Mouse (Mus musculus) adrenal gland, adult 2 months (tissue): ENCODE data around the gene Gpx8. TPM values are rescaled to one million over a fixed set of nuclear protein-coding genes. Genes with fewer than 3 reads are reported as not detected.

Experiments used
- DNase-seq: peaks from one replicate; pipeline ENCODE4 v3.0.0; 2021
- long read RNA-seq: library from polyadenylated mRNA; stranded (forward); transcript quantifications from one replicate; pipeline ENCODE4 v2.0.0, GENCODE M21; 2021
- polyA plus RNA-seq: library from polyadenylated mRNA; depleted of rRNA; stranded (reverse); fragments of >200 nt; gene quantifications from 2 replicates; pipeline ENCODE4 v1.2.3, GENCODE M21; 2012; rRNA removed
- total RNA-seq, 2 experiments: library from RNA; stranded (reverse); gene quantifications; 2 replicates each; pipeline ENCODE4 v1.2.3; 2021

Gene Gpx8
- total RNA-seq, result 100 to 1,000 TPM in 1 of 2 experiments, 10 to 100 TPM in 1; 89.7 to 157 TPM
- polyA plus RNA-seq, result 2.0 and 2.2 TPM in 2 replicates
- long read RNA-seq, transcript Gpx8-201 (3 exons, 1,042 nt), result major isoform, 78 of 92 reads
- long read RNA-seq, transcript Gpx8-202 (2 exons, 769 nt), result minor isoform, 11 of 92 reads
- long read RNA-seq, partial matches to known transcripts, result 2 of 92 reads
- long read RNA-seq, other reads (novel, unspliced or antisense), result 1 of 92 reads

DNA sequence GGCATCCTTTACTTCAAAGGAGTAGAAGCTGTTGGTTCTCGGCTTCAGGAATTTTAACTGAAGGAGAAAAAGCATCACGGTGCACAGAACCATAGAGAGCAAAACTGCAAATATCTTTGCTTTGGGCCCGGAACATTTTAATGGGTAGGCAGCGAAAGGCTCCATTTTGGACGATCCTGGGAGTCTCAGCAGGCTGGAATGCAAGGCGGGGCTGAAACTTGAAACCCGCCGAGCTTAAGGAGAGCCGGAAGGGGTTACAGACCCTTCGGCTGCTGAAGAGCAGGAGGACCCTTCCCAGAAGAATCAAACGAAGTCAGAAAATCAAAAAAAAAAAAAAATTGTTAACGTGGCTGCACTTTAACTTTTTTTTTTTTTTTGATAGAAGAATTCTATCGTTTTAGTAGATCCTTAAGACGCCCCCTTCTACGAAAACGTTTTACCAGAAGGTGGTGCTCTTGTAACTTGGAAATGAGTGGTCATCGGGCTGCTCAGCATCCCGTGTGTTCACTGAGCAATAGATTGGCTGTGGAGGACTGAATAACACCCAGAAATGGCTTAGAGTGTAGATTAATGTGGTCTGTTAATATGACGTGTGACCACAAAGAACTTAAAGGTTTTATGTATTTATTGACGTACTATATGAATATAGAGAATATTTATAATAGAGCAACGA is at the start of gene Gpx8:
Gpx8 (minus strand) TSS at position 200 of the 673 bp plus-strand sequence.
- peak; percentile 73 for DNase-seq

DNA sequence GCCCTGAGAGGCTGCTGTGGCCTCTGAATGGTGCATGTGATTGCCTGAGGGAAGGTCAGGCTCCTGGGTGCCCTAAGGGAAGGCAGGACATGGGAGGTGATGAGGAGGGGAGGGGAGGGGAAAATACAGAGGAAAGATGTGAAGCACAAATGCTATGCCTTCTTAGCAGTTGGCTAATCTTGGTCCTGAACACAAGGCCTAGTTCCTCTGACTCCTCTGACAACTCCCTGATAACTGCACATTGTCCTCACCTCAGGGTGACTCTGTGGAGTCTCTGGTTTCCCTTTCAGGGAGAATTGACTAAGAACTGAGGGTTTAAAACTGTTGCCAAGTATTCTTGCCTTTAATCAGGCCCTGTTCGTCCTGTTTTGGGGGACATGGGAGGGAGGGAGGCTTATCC is 48.4 kb upstream of the Gpx8 start:
- no peak for DNase-seq

DNA sequence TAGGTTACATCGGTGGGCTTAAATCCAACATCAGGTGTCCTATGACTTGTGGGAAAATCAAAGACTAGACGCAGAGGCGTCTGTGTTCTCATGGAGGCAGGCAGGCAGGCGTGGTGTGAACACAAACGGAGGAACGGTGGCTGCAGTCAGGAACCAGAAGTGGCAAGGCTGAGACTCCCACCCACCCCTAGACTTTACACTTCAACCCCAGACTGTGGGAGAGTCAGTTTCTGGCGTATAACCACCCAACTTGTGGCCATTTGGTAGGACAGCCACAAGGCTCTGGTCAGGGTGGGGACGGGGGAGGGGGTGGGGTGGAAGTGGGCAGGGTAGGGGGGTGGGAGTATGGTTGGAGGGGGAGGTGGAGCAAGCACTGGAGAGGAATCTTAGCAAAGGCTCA is 44.3 kb upstream of the Gpx8 start:
- DNase-seq, result no peak

DNA sequence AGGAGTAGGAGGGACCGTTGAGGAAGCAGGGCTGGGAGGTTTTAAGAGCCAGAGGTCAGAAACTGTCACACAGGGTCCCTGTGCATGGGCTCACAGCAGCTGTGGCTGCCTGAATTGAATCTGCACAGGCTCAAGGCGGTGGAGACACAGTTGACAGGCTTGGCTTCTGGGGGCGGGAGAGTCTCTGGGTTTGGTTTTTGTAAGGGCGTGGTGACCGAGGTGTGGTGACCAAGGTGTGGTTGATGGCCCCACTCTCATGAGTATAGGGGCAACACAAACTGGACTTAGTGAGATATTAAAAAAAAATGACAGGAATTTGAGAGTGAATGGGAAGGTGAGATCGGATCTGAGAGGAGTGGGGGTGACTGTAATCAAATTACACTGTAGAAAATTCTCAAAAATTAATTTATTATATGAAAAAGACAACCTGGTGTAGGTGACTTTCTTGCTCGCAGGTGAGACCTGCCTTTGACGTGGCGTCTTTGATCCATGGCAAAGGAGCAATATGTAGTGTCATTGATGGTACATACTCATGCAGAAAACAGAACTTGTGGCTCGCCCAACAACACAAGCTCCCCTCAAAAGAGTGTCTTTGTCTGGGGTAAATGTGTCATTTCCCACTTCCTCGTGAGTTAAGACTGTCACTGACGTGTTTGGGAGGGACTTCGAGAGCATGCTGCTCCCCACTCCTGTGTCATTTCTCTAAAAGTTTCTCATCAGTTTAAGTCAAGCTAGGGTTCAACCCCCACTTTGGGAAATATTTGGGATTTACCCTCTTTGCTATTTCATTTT is 41.2 kb upstream of the Gpx8 start:
- DNase-seq, result no peak

DNA sequence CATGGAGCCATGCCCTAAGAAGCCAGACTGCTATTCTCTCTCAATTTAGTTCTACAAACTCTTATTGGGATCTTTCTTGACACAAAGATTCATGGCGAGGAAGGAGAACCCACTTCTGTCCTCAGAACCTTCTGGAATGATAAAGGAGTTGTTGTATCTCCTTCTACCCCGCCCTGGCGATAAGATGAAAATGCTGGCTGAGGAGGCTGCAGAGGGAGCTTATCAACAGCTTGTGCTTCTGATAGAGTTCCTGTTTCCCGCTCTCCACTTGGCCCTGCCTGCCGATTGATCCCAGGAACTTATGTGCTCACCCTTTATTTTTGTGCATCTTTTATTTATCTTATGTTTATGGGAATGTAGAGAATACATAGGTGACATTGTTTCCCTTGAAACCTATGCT is 38.5 kb upstream of the Gpx8 start:
- DNase-seq, result no peak

DNA sequence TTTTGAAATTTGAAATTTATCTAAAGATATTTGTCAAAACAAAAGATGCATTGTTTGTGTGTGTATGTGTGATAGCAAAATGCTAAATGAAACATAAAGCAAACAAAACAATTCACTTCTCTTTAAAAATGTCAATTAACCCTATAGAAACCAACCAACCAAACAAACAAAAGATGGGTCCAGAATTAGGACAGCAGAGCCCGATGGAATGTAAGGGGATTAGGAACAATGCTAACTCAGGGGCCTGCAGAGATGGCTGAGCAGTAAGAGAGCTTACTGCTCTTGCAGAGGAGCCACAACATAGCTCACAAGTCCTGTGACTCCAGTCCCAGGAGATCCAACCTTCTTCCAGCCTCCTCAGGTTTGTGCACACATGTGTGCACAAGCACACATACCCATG is 35.9 kb upstream of the Gpx8 start:
- DNase-seq, result no peak

DNA sequence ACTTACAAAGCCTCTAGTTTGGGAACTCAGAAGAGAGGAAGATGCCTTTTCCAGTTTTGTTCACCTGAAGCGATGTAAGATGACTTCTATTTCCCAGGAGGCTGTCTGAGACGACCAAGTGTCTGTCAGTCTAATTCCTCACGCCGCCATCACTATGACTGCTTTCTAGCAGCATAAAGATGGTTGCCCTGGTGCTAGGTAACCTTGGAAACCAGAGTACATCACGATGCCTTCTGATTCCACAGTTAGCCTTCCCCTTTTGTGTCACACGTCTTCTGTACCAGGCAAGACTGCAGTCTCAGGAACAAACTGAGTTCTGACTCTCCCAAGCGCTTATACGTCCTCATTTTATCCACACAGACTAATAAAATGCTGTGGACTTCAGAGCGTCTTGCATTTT is 32.8 kb upstream of the Gpx8 start:
- no peak for DNase-seq

DNA sequence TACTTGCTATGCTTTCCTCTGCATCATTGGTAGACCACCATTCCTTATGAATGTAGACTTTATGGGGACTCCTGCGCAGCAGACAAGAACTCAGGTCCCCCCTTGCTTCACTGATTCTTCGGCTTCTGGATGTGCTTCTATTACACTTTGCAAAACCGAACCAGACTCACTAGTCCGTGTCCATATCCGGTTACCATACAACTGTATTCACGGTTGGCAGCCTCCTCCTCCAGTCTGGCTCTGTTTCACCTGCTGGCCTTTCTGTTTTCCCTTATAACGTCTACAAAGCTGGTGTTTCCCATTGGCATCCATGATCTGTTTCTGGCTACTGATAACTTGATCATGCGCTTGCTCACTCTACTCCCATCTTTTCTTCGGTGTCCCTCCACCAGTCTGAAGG is 18.3 kb upstream of the Gpx8 start:
- no peak for DNase-seq

DNA sequence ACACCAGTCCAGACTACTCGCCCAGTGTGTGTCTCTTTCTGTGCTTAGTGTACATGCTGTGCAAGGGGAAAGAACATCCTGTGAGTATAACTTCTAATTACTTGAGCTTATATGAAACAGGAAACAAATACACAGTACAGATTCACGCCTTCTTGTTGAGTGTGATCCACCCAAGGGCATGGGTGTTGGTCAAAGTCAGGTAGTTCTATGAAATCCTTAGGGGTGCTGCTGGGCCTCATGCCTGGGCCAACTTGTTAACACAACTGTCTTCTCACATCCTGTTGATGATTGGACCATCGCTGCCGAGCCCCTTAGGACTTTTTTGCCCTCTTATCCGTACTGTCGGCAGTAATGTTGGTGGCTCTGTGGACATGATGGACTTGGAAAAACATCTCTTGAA is 15.5 kb upstream of the Gpx8 start:
- DNase-seq, result no peak

DNA sequence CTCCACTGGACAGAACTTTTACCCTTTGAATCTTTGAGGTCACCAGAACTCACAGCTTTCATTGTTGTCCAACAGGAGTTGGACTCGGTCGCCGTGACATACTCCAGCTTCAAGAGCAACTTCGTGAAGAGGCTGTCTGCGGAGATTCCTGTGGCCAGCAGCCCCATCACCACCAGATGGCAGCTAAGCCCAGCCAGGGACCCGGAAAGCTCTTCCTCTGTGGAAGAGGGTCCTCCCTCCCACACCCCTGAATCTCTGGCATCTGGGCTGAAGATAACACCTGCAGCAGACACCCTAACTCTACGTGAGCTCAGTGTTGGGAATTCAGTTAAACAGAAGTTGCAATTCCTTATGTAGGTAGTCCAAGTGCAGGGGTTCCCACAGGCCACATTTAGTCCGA is 9.6 kb upstream of the Gpx8 start:
- DNase-seq, result no peak

DNA sequence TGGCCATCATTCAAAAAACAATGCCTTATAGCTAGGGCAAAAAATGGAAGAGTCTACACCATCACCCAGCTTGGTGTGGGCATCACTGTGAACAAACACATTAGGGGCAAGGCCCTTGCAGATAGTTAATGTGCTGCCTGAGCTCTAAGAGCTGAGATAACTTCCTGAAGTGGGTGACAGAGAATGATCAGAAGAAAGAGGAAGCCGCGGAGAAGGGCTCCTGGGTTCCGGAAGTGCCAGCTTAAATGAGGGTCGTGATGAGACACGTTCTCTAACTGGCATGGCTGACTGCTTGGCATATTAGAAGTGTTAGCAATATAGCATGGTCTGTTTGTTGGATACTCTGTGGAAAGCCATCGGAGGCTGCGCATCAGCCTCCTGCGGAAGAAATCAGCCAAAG is 8.0 kb upstream of the Gpx8 start:
- no peak for DNase-seq

DNA sequence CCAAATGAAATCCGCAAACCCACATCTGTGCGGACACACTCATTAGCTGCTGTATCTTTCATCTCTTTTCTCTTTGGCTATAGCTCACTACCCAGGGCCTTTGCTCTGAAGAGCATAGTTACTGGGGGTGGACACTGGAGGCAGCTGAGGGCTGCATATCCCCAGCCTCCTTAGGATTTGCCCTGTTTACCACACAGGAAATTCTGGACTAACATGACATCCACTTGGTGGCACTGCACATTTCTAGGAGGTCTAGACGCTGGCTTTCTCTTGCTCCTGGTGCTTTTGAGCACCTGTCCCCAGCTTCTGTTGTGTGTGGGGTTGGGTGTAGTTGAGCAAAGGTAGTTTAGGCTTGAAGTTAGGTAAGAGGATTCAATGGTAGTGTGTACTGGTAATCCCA is 1.4 kb upstream of the Gpx8 start:
- no peak for DNase-seq

DNA sequence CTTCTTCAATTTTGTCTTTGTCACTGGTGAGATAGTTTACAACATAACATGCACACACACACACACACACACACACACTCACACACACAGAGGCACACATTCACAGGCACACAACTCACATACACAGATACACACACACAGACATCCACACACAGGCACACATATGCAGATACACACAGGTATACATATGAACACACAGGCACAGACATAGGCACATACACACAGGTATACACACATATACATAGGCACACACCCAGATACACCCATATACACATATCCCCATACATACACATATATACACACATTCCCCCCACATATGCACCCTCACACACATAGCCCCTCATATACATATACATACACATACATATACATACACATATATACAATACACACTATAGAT is 808 bp upstream of the Gpx8 start:
- DNase-seq, result no peak

DNA sequence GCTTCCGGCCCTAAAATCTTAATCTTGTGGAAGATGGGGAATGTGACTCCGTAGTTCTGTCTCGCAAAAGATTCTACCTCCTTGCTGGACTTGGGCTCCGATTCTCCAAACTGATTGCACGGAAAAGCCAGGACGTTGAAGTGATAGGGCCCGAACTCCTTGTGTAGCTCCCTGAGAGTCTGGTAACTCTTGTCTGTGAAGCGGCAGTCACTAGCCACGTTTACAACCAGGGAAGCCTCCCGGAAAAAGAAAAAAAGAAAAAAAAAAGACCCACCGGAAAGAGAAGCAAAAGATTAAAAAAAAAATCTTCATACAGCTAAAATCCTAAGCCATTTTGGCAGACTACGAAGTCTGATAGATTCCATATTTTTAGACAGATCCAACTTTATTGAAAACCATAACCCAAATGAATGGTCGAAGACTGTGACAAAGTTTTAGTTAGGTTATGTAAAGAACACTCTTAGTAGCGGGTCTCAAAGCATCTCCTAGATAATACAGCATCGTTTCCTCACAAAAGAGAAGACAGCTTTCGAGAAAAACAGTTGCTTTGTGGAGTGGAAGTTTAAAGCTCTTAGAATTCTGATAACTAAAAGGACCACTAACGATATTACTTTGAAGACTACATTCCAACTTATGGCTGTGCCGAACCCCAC is 626 bp downstream of the Gpx8 start:
- DNase-seq, result no peak

DNA sequence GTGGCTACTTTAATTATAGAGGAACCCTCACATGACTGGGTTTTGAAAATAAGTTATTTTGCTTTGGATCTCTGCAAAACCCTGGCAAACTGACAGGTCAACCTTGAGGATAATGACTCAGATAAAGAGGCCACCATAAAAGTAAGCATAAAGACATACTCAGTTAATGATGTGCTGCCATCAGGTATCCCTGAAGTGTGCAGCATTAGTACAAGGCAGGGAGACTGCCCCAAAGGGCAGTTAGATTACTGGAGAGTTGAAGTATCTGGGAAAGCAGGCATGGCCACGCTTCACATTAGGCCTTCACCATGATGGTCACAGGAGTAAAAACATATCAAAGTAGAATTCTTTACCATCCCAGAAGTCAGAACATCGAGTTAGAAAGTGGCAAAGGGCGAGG is 1.3 kb downstream of the Gpx8 start:
- DNase-seq, result peak; percentile 35

DNA sequence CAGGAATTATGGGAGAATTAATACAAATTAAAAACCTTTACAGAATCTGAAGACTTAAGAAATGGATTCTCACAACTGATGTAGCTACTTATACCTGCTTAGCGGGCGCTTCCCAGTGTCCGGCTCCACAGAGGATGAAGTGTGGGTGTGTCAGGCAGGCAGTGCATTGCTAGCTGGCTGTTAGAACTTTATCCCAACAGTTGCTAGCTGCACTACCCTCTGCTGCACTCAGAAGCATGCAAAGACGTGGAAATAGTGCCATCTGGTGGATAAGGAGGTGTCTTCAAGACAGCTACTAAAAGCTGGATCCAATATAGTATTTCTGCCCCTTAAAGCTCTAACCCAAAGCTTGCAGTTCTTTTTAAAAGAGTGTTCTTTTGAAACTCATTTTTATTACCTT is 10.4 kb downstream of the Gpx8 start:
- DNase-seq, result peak; percentile 82

DNA sequence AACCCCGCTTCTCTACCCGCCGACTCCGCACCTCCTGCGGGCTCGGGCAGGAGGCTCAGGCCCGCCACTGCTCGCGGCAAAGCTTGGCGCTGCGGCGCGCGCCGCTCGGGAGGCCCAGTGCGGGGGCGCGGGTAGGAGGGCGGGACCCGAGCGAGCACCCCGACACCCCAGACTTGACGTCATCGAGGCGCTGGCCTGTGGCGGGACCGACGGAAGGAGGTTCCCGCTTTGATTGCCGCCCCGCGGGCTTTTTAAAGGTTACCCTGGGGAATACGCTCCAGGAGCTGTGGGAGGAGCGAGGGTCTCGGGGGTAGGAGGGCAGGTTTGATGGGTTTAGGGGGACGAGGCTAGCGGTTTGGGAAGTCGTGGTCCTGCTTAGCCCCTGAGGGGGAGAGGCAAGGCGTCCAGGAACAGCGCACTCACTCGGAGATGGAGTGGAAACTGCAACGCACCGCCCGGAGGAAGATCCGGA is 11.2 kb downstream of the Gpx8 start, which contains the start of gene Cdc20b:
Cdc20b (plus strand) TSS at position 162 of the 472 bp plus-strand sequence.
- DNase-seq, result peak; percentile 76

DNA sequence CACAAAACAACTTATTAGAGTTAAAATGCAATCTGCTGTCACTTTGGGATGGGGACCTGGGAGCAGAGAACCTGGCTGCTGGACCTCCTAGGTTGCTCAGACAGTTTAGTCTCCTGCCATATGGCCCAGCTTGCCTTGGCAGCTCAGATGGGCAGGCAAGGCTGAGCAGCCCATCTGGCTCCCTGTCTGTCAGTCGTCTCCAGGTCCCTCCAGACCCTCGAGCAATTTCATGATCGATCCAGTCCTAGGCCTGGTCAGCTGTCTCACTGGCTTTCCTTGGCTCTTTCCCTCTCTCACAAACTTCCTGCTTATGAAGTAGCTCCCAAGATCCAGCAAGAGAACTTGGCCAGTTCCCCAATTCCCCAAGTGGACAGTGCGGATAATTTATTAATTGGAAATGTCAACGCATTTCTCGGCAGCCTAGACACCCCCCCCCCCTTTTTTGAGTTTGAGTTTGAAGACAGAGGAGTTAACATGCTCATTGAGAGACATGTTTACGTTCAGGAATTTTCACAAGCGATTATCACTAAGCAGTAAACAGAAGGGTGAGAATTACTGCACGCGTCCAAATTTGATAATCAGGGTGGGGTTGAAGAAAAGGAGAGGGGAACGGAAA is 11.8 kb downstream of the Gpx8 start:
- no peak for DNase-seq

DNA sequence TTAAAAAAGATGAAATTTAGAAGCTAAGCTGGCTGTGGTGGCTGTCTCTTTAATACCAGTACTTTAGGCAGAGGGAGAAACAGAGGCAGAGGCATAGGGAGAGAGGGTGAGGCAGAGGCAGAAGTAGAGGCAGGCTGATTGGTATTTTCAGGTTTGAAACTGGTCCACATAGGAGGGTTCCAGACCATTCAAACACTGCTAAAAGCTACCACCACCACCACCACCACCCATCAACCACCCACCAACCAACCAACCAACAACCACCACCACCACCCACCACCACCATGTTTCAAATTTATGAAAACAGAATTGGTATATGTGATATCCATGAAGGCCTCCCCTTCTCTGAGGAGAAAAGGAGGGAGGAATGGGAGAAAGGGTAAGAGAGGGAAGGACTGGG is 13.4 kb downstream of the Gpx8 start:
- no peak for DNase-seq

DNA sequence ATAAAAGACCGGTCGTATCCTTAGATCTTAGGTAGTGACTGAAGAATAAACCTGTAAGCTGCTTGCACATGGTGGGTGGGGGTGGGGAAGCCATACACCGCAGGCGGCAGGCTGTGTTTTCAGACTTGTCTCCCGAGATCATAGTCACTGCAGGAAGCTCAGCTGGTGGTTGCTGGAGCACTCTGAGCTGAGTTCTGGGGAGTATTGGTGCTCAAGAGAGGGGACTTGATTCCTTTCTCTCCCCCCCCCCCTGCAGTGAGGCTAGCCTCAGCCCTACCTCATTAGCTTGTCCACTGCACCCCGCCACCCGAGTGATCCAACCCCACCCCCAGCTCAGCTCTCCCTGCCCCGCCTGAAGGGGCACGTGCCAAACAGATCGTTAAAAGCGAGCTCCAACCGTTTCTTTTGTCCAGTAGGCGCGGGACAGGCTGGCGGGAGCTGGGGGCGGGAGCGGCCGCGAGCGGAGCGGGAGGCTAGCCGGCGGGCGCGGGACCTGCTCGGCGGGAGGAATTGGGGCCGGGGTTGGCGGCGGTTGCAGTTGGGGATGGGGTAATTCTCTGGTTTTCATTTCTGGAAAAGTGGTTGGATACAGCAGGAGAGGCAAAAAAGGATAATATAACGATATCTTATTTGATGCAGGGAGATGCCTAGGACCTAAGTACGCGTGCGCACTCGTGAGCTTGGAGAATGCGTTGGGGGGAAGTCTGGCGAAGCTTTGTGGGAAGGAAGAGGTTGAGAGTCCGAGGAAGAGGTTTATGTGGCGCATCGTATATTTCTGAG is 14.2 kb downstream of the Gpx8 start:
- peak; percentile 37 for DNase-seq

DNA sequence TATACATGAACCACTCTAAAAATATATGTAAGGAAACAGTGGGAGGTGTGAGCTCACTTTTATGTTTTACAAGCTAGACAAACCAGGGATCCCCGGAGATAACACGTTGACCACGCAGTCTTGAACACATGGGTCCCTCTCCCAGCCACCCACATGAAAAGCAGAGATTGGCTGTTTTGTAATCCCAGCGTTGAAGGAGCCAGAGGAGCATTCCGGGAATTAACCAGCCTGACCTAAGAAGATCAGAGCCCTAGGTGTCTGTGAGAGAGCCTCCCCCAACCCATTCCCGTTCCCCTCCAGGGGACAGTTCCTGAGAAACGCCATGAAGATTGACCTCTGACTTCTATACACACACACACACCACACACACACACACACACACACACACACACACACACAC is 14.9 kb downstream of the Gpx8 start:
- no peak for DNase-seq
